8 mouse cellular contexts compared by ENCODE assay signal in genomic region chr10:3332880-3333279, GRCm38 (mm10). TPM values are rescaled to one million over a fixed set of nuclear protein-coding genes. Genes with fewer than 3 reads are reported as not detected.
DNase-seq lines count a peak whose midpoint lies in the region; ATAC-seq and TF ChIP-seq lines count a peak whose summit lies in the region.

No protein-coding gene starts in this region.

- H3K36me3 ChIP-seq in spleen, adult 2 months (ENCODE audit: control insufficient read depth, insufficient read depth, low read length) = no peaks in the 10 kb centered on the region
- no peaks in the 10 kb centered on the region for H3K36me3 ChIP-seq in midbrain, embryonic 16.5 days (ENCODE audit: control insufficient read depth, insufficient read depth, low read length)
- no peaks in the 10 kb centered on the region for H3K36me3 ChIP-seq in testis, adult 2 months (ENCODE audit: control insufficient read depth, insufficient read depth, low read length)

- no peak overlapping the region for H3K27ac ChIP-seq in spleen, adult 2 months (ENCODE audit: insufficient read depth, low read length)
- H3K27ac ChIP-seq in midbrain, embryonic 16.5 days (ENCODE audit: low read length) = no peak overlapping the region
- H3K27ac ChIP-seq in testis, adult 2 months (ENCODE audit: control insufficient read depth, insufficient read depth, low read depth, low read length) = no peak overlapping the region

- TF ChIP-seq POLR2A in spleen, adult 2 months (IDR thresholded peaks at IDR 0.05; ENCODE audit: low read depth, low read length) = no peak
- no peak for TF ChIP-seq POLR2A in testis, adult 2 months (IDR thresholded peaks at IDR 0.05; ENCODE audit: control insufficient read depth, low read depth, low read length)

- H3K4me3 ChIP-seq in spleen, adult 2 months (ENCODE audit: extremely low read depth, insufficient read depth, insufficient read length) = no peak overlapping the region
- H3K4me3 ChIP-seq in midbrain, embryonic 16.5 days (ENCODE audit: low read depth, low read length) = no peak overlapping the region
- H3K4me3 ChIP-seq in testis, adult 2 months (ENCODE audit: control insufficient read depth, low read depth, low read length) = no peak overlapping the region

- intact Hi-C loops in left cerebral cortex, postnatal 25 days (cut with DNase I) = loop anchor here (1.0 to 5.0 kb wide), 2 partner anchors 198 to 609 kb away; no protein-coding TSS in a partner anchor

- peak; percentile 92 for ATAC-seq in midbrain, embryonic 16.5 days

- no peaks in the 10 kb centered on the region for H3K4me1 ChIP-seq in spleen, adult 2 months (ENCODE audit: control insufficient read depth, insufficient read depth, insufficient read length)
- H3K4me1 ChIP-seq in midbrain, embryonic 16.5 days (ENCODE audit: control insufficient read depth, insufficient read depth, low read length) = no peaks in the 10 kb centered on the region
- no peaks in the 10 kb centered on the region for H3K4me1 ChIP-seq in testis, adult 2 months (ENCODE audit: control insufficient read depth, insufficient read depth, low read length)

- 40% methylated on average over 3 of the region's 3 CpGs for WGBS in spleen, adult 2 months
- 28% methylated on average over 3 of the region's 3 CpGs for WGBS in midbrain, embryonic 16.5 days

- DNase-seq in spleen, adult 2 months (ENCODE audit: low read depth in 1 of 2, low spot score in 2 of 2) = peak in 1 of 2 experiments; percentile 11
- no peak for DNase-seq in spleen, adult 12 weeks (ENCODE audit: low spot score)
- DNase-seq in cerebellum, postnatal 36 days = peak; percentile 82 to 90
- DNase-seq in gastrocnemius, adult 8-10 months (ENCODE audit: low spot score in 2 of 2) = peak; percentile 36 to 50
- DNase-seq in kidney, adult 18-20 months = peak; percentile 77
- peak; percentile 86 to 91 for DNase-seq in left cerebral cortex, postnatal 25 days (ENCODE audit: low spot score in 2 of 2)

- no peak overlapping the region for H3K9ac ChIP-seq in midbrain, embryonic 16.5 days (ENCODE audit: low read depth, low read length)

- H3K27me3 ChIP-seq in spleen, adult 2 months (ENCODE audit: control insufficient read depth, insufficient read depth, low read length) = no peaks in the 10 kb centered on the region
- H3K27me3 ChIP-seq in midbrain, embryonic 16.5 days (ENCODE audit: control insufficient read depth, insufficient read depth, low read depth, low read length) = no peaks in the 10 kb centered on the region
- no peaks in the 10 kb centered on the region for H3K27me3 ChIP-seq in testis, adult 2 months (ENCODE audit: control insufficient read depth, insufficient read depth, low read length)

- H3K4me2 ChIP-seq in midbrain, embryonic 16.5 days (ENCODE audit: low read length) = no peak overlapping the region

- H3K9me3 ChIP-seq in midbrain, embryonic 16.5 days (replicated peaks; ENCODE audit: control insufficient read depth, low read length, poor library complexity, severe bottlenecking) = no peaks in the 10 kb centered on the region

- TF ChIP-seq CTCF in spleen, adult 2 months (IDR thresholded peaks at IDR 0.05; ENCODE audit: extremely low read depth, insufficient read depth, insufficient read length, insufficient replicate concordance) = peak; percentile 21; the same call in 1 of the 2 replicates
- peak; percentile 46; the same call in 1 of the 2 replicates for TF ChIP-seq CTCF in testis, adult 2 months (IDR thresholded peaks at IDR 0.05; ENCODE audit: control insufficient read depth, insufficient read depth, insufficient replicate concordance, low read depth, low read length)

RNA-seq across cellular contexts. Expression of gene Ppp1r14c, which starts 33.0 kb away (rescaled TPM):
- polyA plus RNA-seq in spleen, adult 2 months (2012; rRNA removed) = 0.02 TPM in 1 of 2 replicates, not detected in the other
- 10 to 100 TPM; 66.7 to 86.3 (median 77.8) TPM for total RNA-seq in gastrocnemius, adult 8-10 months (2022)
- 10 to 100 TPM; 19.8 to 20.5 TPM for total RNA-seq in left cerebral cortex, postnatal 25 days (2021)
- 49.1 and 63.8 TPM in 2 replicates for polyA plus RNA-seq in midbrain, embryonic 16.5 days (2015; fragmentation: Nextera tagmentation; extraction: Ambion mirVana)
- 0.11 TPM in 1 of 2 replicates, not detected in the other for polyA plus RNA-seq in testis, adult 2 months (2012; rRNA removed)

Comparison
In these comparisons a context has a peak if more than half of its experiments do, and no peak if none do; other contexts are left out.
1. RNA of gene Ppp1r14c, which starts 33.0 kb away (polyA plus RNA-seq): 49.1 to 63.8 TPM in midbrain, embryonic 16.5 days; 0.11 TPM in testis, adult 2 months and 0.02 TPM in spleen, adult 2 months; every median in the first group is over 10 times any median in the second.